ENCODE assay signal across 21 mouse cellular contexts in the genomic region with DNA sequence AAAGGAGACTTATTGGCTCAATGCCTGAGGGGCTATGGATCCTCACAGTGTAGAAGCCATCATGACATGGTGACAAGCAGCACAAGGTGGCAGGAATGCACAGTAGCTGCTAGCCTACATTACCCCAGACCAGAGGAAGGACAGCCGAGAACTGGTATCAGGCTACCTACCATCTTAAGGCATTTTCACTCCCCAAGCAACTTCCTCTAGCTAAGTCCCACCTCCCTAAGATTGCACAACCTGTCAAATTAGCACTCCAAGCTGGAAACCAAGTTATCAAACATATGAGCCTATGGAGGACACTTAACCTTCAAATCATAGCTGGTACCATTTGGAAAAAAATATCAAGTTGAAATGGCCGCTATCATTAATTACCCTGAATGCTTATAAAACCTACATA. TPM values are rescaled to one million over a fixed set of nuclear protein-coding genes. Genes with fewer than 3 reads are reported as not detected.
A peak's percentile ranks its signal among the peaks of the same experiment; 100 is the strongest.
DNase-seq lines count a peak whose midpoint lies in the region; ATAC-seq lines count a peak whose summit lies in the region.
"Had no signal": no experiment of that assay in that cellular context is flagged by ENCODE, and none has a peak within 500 bp of the region (broad histone marks: within the 10 kb centered on the region; RNA-seq: fewer than 3 reads in every experiment).

No protein-coding gene starts in this region.

- no peaks in the 10 kb centered on the region for H3K27me3 ChIP-seq in megakaryocyte, embryonic 14.5 days (replicated peaks)
- no peaks in the 10 kb centered on the region for H3K27me3 ChIP-seq in forebrain, embryonic 16.5 days (replicated peaks; ENCODE audit: control insufficient read depth, insufficient read depth, low read length)
- H3K27me3 ChIP-seq: embryonic facial prominence, embryonic 12.5 days; forebrain, embryonic 13.5 days; forebrain, embryonic 15.5 days; Patski had no signal

- peak; percentile 71 for DNase-seq in heart, adult 11 months
- no peak for DNase-seq in heart, adult 8-10 months (ENCODE audit: low spot score)
- DNase-seq in left cerebral cortex, adult 11 months (ENCODE audit: low spot score) = no peak
- DNase-seq: adrenal gland, adult 8-10 months; adrenal gland, postnatal 14 days; adrenal gland, postnatal 36 days; cerebellum, adult 11-12 months; cerebellum, adult 2 months; cerebellum, adult 9-10 months; cerebellum, postnatal 10 days; cerebellum, postnatal 25 days had no signal

- H3K36me3 ChIP-seq in megakaryocyte, embryonic 14.5 days (replicated peaks; ENCODE audit: low read length) = peaks cover 39% of the 10 kb centered on the region
- H3K36me3 ChIP-seq in forebrain, embryonic 16.5 days (ENCODE audit: control insufficient read depth, insufficient read depth) = 0 out of 2 replicates have a peak, but pooled peaks cover 2% of the 10 kb centered on the region

- no peak overlapping the region for H3K9ac ChIP-seq in forebrain, embryonic 16.5 days (replicated peaks; ENCODE audit: low read depth, low read length)
- H3K9ac ChIP-seq: embryonic facial prominence, embryonic 12.5 days; forebrain, embryonic 13.5 days; forebrain, embryonic 15.5 days had no signal

- H3K4me2 ChIP-seq in forebrain, embryonic 16.5 days (ENCODE audit: low read length) = no peak overlapping the region
- H3K4me2 ChIP-seq: embryonic facial prominence, embryonic 12.5 days; forebrain, embryonic 13.5 days; forebrain, embryonic 15.5 days had no signal

- 92% methylated on average over 2 of the region's 2 CpGs for WGBS in forebrain, embryonic 16.5 days

- H3K4me1 ChIP-seq in megakaryocyte, embryonic 14.5 days = peaks cover 20% of the 10 kb centered on the region
- peaks cover 11% of the 10 kb centered on the region for H3K4me1 ChIP-seq in forebrain, embryonic 16.5 days (replicated peaks; ENCODE audit: control insufficient read depth, insufficient read depth, low read length)

- no peak for ATAC-seq in megakaryocyte, adult 5-6 weeks (ENCODE audit: poor library complexity, severe bottlenecking)
- ATAC-seq in granulocyte monocyte progenitor cell, adult 5-6 weeks (replicated peaks; ENCODE audit: poor library complexity, severe bottlenecking) = peak; percentile 49
- no peak for ATAC-seq in forebrain, embryonic 16.5 days
- ATAC-seq: activated CD4-positive, CD25-positive, alpha-beta regulatory T cell, adult 4 months; forebrain, embryonic 13.5 days; forebrain, embryonic 15.5 days; Patski had no signal

- H3K4me3 ChIP-seq in megakaryocyte, embryonic 14.5 days (replicated peaks) = peak overlapping the region; percentile 75
- no peak overlapping the region for H3K4me3 ChIP-seq in forebrain, embryonic 16.5 days (replicated peaks; ENCODE audit: low read length)
- H3K4me3 ChIP-seq: embryonic facial prominence, embryonic 10.5 days; embryonic facial prominence, embryonic 12.5 days; forebrain, embryonic 13.5 days; forebrain, embryonic 15.5 days had no signal

- no peaks in the 10 kb centered on the region for H3K9me3 ChIP-seq in megakaryocyte, embryonic 14.5 days
- no peaks in the 10 kb centered on the region for H3K9me3 ChIP-seq in forebrain, embryonic 16.5 days (ENCODE audit: control insufficient read depth, low read length)
- H3K9me3 ChIP-seq: embryonic facial prominence, embryonic 10.5 days; embryonic facial prominence, embryonic 12.5 days; forebrain, embryonic 13.5 days; forebrain, embryonic 15.5 days had no signal

- H3K27ac ChIP-seq in forebrain, embryonic 16.5 days (ENCODE audit: low read length) = no peak overlapping the region
- H3K27ac ChIP-seq: embryonic facial prominence, embryonic 10.5 days; embryonic facial prominence, embryonic 12.5 days; forebrain, embryonic 13.5 days; forebrain, embryonic 15.5 days had no signal

RNA-seq across cellular contexts. Expression of gene Cep44, which starts 3.0 kb away (rescaled TPM):
- total RNA-seq in heart, adult 8-10 months (2022) = 10 to 100 TPM; 10.8 to 13.4 (median 11.8) TPM
- 2.8 TPM in 1 of 2 replicates, not detected in the other for polyA plus RNA-seq in megakaryocyte, embryonic 14.5 days (2012; ENCODE audit: insufficient read depth, low replicate concordance)
- total RNA-seq in megakaryocyte, adult 5-6 weeks (2015) = 34.7 and 36.2 TPM in 2 replicates
- 28.7 and 38.5 TPM in 2 replicates for total RNA-seq in megakaryocyte, adult 5-6 weeks (2017)
- total RNA-seq in granulocyte monocyte progenitor cell, adult 5-6 weeks (2014; fragmentation: Nextera tagmentation) = 47.2 and 56.2 TPM in 2 replicates
- total RNA-seq in granulocyte monocyte progenitor cell, adult 5-6 weeks (2017) = 55.1 and 58.4 TPM in 2 replicates
- 29.7 and 32.9 TPM in 2 replicates for polyA plus RNA-seq in forebrain, embryonic 16.5 days (2015; fragmentation: Nextera tagmentation; extraction: Ambion mirVana)

RNA-seq across cellular contexts. Expression of gene Fbxo8, which starts 3.0 kb away (rescaled TPM):
- 10 to 100 TPM; 52.0 to 63.1 (median 59.0) TPM for total RNA-seq in heart, adult 8-10 months (2022)
- 2.9 and 6.6 TPM in 2 replicates for polyA plus RNA-seq in megakaryocyte, embryonic 14.5 days (2012; ENCODE audit: insufficient read depth, low replicate concordance)
- 34.8 and 48.1 TPM in 2 replicates for total RNA-seq in megakaryocyte, adult 5-6 weeks (2015)
- total RNA-seq in megakaryocyte, adult 5-6 weeks (2017) = 5.7 and 7.2 TPM in 2 replicates
- total RNA-seq in granulocyte monocyte progenitor cell, adult 5-6 weeks (2014; fragmentation: Nextera tagmentation) = 6.0 and 10.7 TPM in 2 replicates
- 7.8 and 9.5 TPM in 2 replicates for total RNA-seq in granulocyte monocyte progenitor cell, adult 5-6 weeks (2017)
- polyA plus RNA-seq in forebrain, embryonic 16.5 days (2015; fragmentation: Nextera tagmentation; extraction: Ambion mirVana) = 42.4 and 44.1 TPM in 2 replicates
